8 mouse cellular contexts compared by ENCODE assay signal in genomic region chr10:84395885-84396659, GRCm38 (mm10). TPM values are rescaled to one million over a fixed set of nuclear protein-coding genes. Genes with fewer than 3 reads are reported as not detected.
DNase-seq lines count a peak whose midpoint lies in the region; ATAC-seq lines count a peak whose summit lies in the region.

No protein-coding gene starts in this region.

- 84% methylated on average over 8 of the region's 8 CpGs for WGBS in forebrain, embryonic 13.5 days
- WGBS in forebrain, embryonic 10.5 days, result 94% methylated on average over 8 of the region's 8 CpGs
- 90% methylated on average over 8 of the region's 8 CpGs for WGBS in neural tube, embryonic 13.5 days
- 72% methylated on average over 8 of the region's 8 CpGs for WGBS in intestine, embryonic 16.5 days
- WGBS in stomach, embryonic 16.5 days, result 67% methylated on average over 8 of the region's 8 CpGs
- 89% methylated on average over 8 of the region's 8 CpGs for WGBS in midbrain, embryonic 13.5 days

- H3K4me1 ChIP-seq in forebrain, embryonic 13.5 days, result peaks cover 58% of the 10 kb centered on the region
- peaks cover 67% of the 10 kb centered on the region for H3K4me1 ChIP-seq in forebrain, embryonic 10.5 days
- peaks cover 58% of the 10 kb centered on the region for H3K4me1 ChIP-seq in neural tube, embryonic 13.5 days (replicated peaks)
- peaks cover 24% of the 10 kb centered on the region for H3K4me1 ChIP-seq in intestine, embryonic 16.5 days (ENCODE audit: control insufficient read depth, insufficient read depth, low read length)
- H3K4me1 ChIP-seq in stomach, embryonic 16.5 days (ENCODE audit: control insufficient read depth, insufficient read depth, low read length), result peaks cover 26% of the 10 kb centered on the region
- peaks cover 57% of the 10 kb centered on the region for H3K4me1 ChIP-seq in midbrain, embryonic 13.5 days (replicated peaks)

- H3K36me3 ChIP-seq in forebrain, embryonic 13.5 days (ENCODE audit: poor library complexity, severe bottlenecking), result 0 out of 2 replicates have a peak, but pooled peaks cover under 1% of the 10 kb centered on the region
- peaks cover 28% of the 10 kb centered on the region for H3K36me3 ChIP-seq in forebrain, embryonic 10.5 days (replicated peaks)
- H3K36me3 ChIP-seq in neural tube, embryonic 13.5 days, result peaks cover 7% of the 10 kb centered on the region; the same call in 1 of the 2 replicates
- no peaks in the 10 kb centered on the region for H3K36me3 ChIP-seq in intestine, embryonic 16.5 days (ENCODE audit: control insufficient read depth, insufficient read depth, low read length)
- H3K36me3 ChIP-seq in stomach, embryonic 16.5 days (ENCODE audit: control insufficient read depth, insufficient read depth, low read length), result no peaks in the 10 kb centered on the region
- no peaks in the 10 kb centered on the region; the same call in 1 of the 2 replicates for H3K36me3 ChIP-seq in midbrain, embryonic 13.5 days

- H3K4me3 ChIP-seq in forebrain, embryonic 13.5 days, result no peak overlapping the region
- H3K4me3 ChIP-seq in forebrain, embryonic 10.5 days, result no peak overlapping the region
- no peak overlapping the region for H3K4me3 ChIP-seq in neural tube, embryonic 13.5 days
- no peak overlapping the region for H3K4me3 ChIP-seq in intestine, embryonic 16.5 days (ENCODE audit: low read length)
- no peak overlapping the region for H3K4me3 ChIP-seq in stomach, embryonic 16.5 days (replicated peaks; ENCODE audit: low read length)
- H3K4me3 ChIP-seq in midbrain, embryonic 13.5 days (replicated peaks), result no peak overlapping the region

- DNase-seq in forebrain, embryonic 10.5 days (ENCODE audit: extremely low spot score, low spot score), result no peak
- no peak for DNase-seq in neural tube, embryonic 10.5 days (ENCODE audit: extremely low spot score, low spot score)
- DNase-seq in spleen, postnatal 14 days (ENCODE audit: low spot score in 2 of 2), result no peak

- H3K27me3 ChIP-seq in forebrain, embryonic 13.5 days, result no peaks in the 10 kb centered on the region
- H3K27me3 ChIP-seq in forebrain, embryonic 10.5 days (ENCODE audit: poor library complexity, severe bottlenecking), result no peaks in the 10 kb centered on the region
- no peaks in the 10 kb centered on the region for H3K27me3 ChIP-seq in neural tube, embryonic 13.5 days
- no peaks in the 10 kb centered on the region for H3K27me3 ChIP-seq in intestine, embryonic 16.5 days (replicated peaks; ENCODE audit: control insufficient read depth, insufficient read depth, low read length)
- H3K27me3 ChIP-seq in stomach, embryonic 16.5 days (ENCODE audit: control insufficient read depth, insufficient read depth, low read length), result no peaks in the 10 kb centered on the region
- no peaks in the 10 kb centered on the region for H3K27me3 ChIP-seq in midbrain, embryonic 13.5 days

- H3K9me3 ChIP-seq in forebrain, embryonic 13.5 days (replicated peaks), result no peaks in the 10 kb centered on the region
- H3K9me3 ChIP-seq in forebrain, embryonic 10.5 days, result no peaks in the 10 kb centered on the region
- H3K9me3 ChIP-seq in neural tube, embryonic 13.5 days, result no peaks in the 10 kb centered on the region
- H3K9me3 ChIP-seq in intestine, embryonic 16.5 days (ENCODE audit: control insufficient read depth, low read length), result no peaks in the 10 kb centered on the region
- H3K9me3 ChIP-seq in stomach, embryonic 16.5 days (replicated peaks; ENCODE audit: control insufficient read depth, low read length), result no peaks in the 10 kb centered on the region
- peaks cover 3% of the 10 kb centered on the region; the same call in 1 of the 2 replicates for H3K9me3 ChIP-seq in midbrain, embryonic 13.5 days

- H3K9ac ChIP-seq in forebrain, embryonic 13.5 days, result no peak overlapping the region
- no peak overlapping the region for H3K9ac ChIP-seq in neural tube, embryonic 13.5 days
- no peak overlapping the region for H3K9ac ChIP-seq in intestine, embryonic 16.5 days (ENCODE audit: low read depth, low read length)
- no peak overlapping the region for H3K9ac ChIP-seq in stomach, embryonic 16.5 days (ENCODE audit: low read length)
- no peak overlapping the region for H3K9ac ChIP-seq in midbrain, embryonic 13.5 days (replicated peaks)

- H3K27ac ChIP-seq in forebrain, embryonic 13.5 days, result peak overlapping the region; percentile 65; the same call in 1 of the 2 replicates
- no peak overlapping the region for H3K27ac ChIP-seq in forebrain, embryonic 10.5 days
- peak overlapping the region; percentile 13; the same call in 1 of the 2 replicates for H3K27ac ChIP-seq in neural tube, embryonic 13.5 days (replicated peaks)
- no peak overlapping the region for H3K27ac ChIP-seq in intestine, embryonic 16.5 days (ENCODE audit: low read length)
- H3K27ac ChIP-seq in stomach, embryonic 16.5 days (ENCODE audit: low read length), result peak overlapping the region; percentile 25; the same call in 1 of the 2 replicates
- no peak overlapping the region for H3K27ac ChIP-seq in midbrain, embryonic 13.5 days

- ATAC-seq in forebrain, embryonic 13.5 days, result peak; percentile 22; the same call in 1 of the 2 replicates
- ATAC-seq in neural tube, embryonic 13.5 days (ENCODE audit: low read depth), result no peak
- ATAC-seq in intestine, embryonic 16.5 days, result peak; percentile 49
- ATAC-seq in stomach, embryonic 16.5 days (ENCODE audit: insufficient read depth, low FRiP score), result peak; percentile 61
- ATAC-seq in midbrain, embryonic 13.5 days, result no peak

- no peak overlapping the region for H3K4me2 ChIP-seq in forebrain, embryonic 13.5 days
- no peak overlapping the region for H3K4me2 ChIP-seq in neural tube, embryonic 13.5 days
- no peak overlapping the region for H3K4me2 ChIP-seq in intestine, embryonic 16.5 days (ENCODE audit: low read depth, low read length)
- H3K4me2 ChIP-seq in stomach, embryonic 16.5 days (ENCODE audit: low read depth, low read length), result no peak overlapping the region
- no peak overlapping the region for H3K4me2 ChIP-seq in midbrain, embryonic 13.5 days (replicated peaks)

RNA-seq across cellular contexts. Expression of gene Nuak1, which starts 44.3 kb away (rescaled TPM):
- 5.3 and 7.4 TPM in 2 replicates for polyA plus RNA-seq in forebrain, embryonic 13.5 days (2015; fragmentation: Nextera tagmentation; extraction: Ambion mirVana)
- 2.1 and 2.4 TPM in 2 replicates for polyA plus RNA-seq in forebrain, embryonic 10.5 days (2016; fragmentation: Nextera tagmentation; extraction: Ambion mirVana)
- 5.4 and 5.7 TPM in 2 replicates for polyA plus RNA-seq in neural tube, embryonic 13.5 days (2015; fragmentation: Nextera tagmentation; extraction: Ambion mirVana)
- polyA plus RNA-seq in intestine, embryonic 16.5 days (2015; fragmentation: Nextera tagmentation; extraction: Ambion mirVana), result 0.59 and 0.66 TPM in 2 replicates
- 0.76 and 1.1 TPM in 2 replicates for polyA plus RNA-seq in stomach, embryonic 16.5 days (2015; fragmentation: Nextera tagmentation; extraction: Ambion mirVana)
- 4.9 and 5.0 TPM in 2 replicates for polyA plus RNA-seq in midbrain, embryonic 13.5 days (2015; fragmentation: Nextera tagmentation; extraction: Ambion mirVana)

Comparison
In these comparisons a context has a peak if more than half of its experiments do, and no peak if none do; other contexts are left out.
1. H3K27ac ChIP-seq: peak in forebrain, embryonic 13.5 days (single experiment), neural tube, embryonic 13.5 days (single experiment) and stomach, embryonic 16.5 days (single experiment); none in forebrain, embryonic 10.5 days (single experiment), intestine, embryonic 16.5 days (single experiment) and midbrain, embryonic 13.5 days (single experiment).
2. ATAC-seq: peak in forebrain, embryonic 13.5 days (single experiment), intestine, embryonic 16.5 days (single experiment) and stomach, embryonic 16.5 days (single experiment); none in neural tube, embryonic 13.5 days (single experiment) and midbrain, embryonic 13.5 days (single experiment).